Mouse (Mus musculus) forebrain, embryonic 12.5 days (tissue): ENCODE results near the gene Bmf. TPM values are rescaled to one million over a fixed set of nuclear protein-coding genes. Genes with fewer than 3 reads are reported as not detected.
A peak's percentile ranks its signal among the peaks of the same experiment; 100 is the strongest.

Experiments
- ATAC-seq: fragments of 200-750 bp; cut with Nextera tagmentation; 2 replicates; pipeline ENCODE4 v1.8.0; 2017; ENCODE audit warnings: moderate TSS enrichment; ENCODE audit not compliant: low FRiP score
- H3K27ac ChIP-seq: fragments of 300-500 bp; sonication (generic); 2 replicates; pipeline ENCODE4 v1.5.1; 2016; ENCODE audit warnings: mild to moderate bottlenecking
- H3K27me3 ChIP-seq: fragments of 300-500 bp; sonication (generic); 2 replicates; pipeline ENCODE4 v1.6.1; 2016; ENCODE audit warnings: mild to moderate bottlenecking
- H3K36me3 ChIP-seq: fragments of 300-500 bp; sonication (generic); replicated peaks from 2 replicates; pipeline ENCODE4 v1.6.1; 2016; ENCODE audit warnings: mild to moderate bottlenecking
- H3K4me1 ChIP-seq: fragments of 300-500 bp; sonication (generic); 2 replicates; pipeline ENCODE4 v1.6.1; 2016
- H3K4me2 ChIP-seq: fragments of 300-500 bp; sonication (generic); 2 replicates; pipeline ENCODE4 v1.6.1; 2016; ENCODE audit warnings: mild to moderate bottlenecking, moderate library complexity
- H3K4me3 ChIP-seq: fragments of 300-500 bp; sonication (generic); replicated peaks from 2 replicates; pipeline ENCODE4 v1.5.1; 2016; ENCODE audit warnings: mild to moderate bottlenecking
- H3K9ac ChIP-seq: fragments of 300-500 bp; sonication (generic); 2 replicates; pipeline ENCODE4 v1.6.1; 2016; ENCODE audit warnings: mild to moderate bottlenecking
- H3K9me3 ChIP-seq: fragments of 300-500 bp; sonication (generic); 2 replicates; pipeline ENCODE4 v1.6.1; 2016
- WGBS: fragments of 180-500 bp; shearing (Covaris S2); methylation state at CpG from one replicate; pipeline ENCODE4 v1.1.7; 2016; 5-methylcytosine and 5-hydroxymethylcytosine counted together
- polyA plus RNA-seq: library from polyadenylated mRNA; unstranded; fragments of >200 nt; fragmentation: Nextera tagmentation; extraction: Ambion mirVana; gene quantifications from 2 replicates; pipeline ENCODE4 v1.2.1, GENCODE M21; 2016

The Bmf gene
- polyA plus RNA-seq, 1 experiment from 2014 or later = 2.2 TPM

GRCm38 (mm10) chr2:118541716-118542115, 7.8 kb downstream of the Bmf start:
- no peak overlapping the region for H3K27ac ChIP-seq
- no peak for ATAC-seq
- peaks cover 13% of the 10 kb centered on the region for H3K27me3 ChIP-seq
- H3K4me1 ChIP-seq = peaks cover 51% of the 10 kb centered on the region
- 91% methylated on average over 3 of the region's 3 CpGs for WGBS
- H3K36me3 ChIP-seq = no peaks in the 10 kb centered on the region
- H3K9me3 ChIP-seq = no peaks in the 10 kb centered on the region
- H3K4me3 ChIP-seq = no peak overlapping the region
- H3K4me2 ChIP-seq = no peak overlapping the region
- H3K9ac ChIP-seq = no peak overlapping the region

DNA sequence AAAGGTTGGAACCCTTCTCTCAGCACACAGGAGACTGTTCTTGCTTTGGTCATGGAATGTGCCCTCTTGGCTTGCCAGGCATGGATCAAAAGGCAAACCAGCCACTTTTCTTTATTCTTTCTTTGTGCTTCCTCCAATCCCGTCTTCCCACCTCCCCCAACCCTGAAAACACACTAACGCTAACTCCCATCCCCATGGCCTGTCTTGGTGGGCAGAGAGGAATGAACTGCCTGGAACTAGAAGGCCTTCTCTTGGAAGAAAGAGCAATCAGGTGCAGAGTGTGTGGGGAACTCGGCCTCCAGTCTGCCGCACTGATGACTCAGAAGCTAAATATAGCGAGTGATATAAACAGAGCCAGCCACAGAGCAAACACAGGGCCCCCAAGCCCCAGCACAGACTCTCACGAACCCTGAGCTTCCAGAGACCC, 8.8 kb downstream of the Bmf start:
- Histone ChIP-seq H3K36me3 (no peaks in the 10 kb centered on the region), H3K4me1 (peaks cover 42% of the 10 kb centered on the region), H3K4me2 (no peak overlapping the region), H3K9me3 (no peaks in the 10 kb centered on the region), H3K9ac (no peak overlapping the region), H3K4me3 (no peak overlapping the region), H3K27me3 (peaks cover 8% of the 10 kb centered on the region), H3K27ac (no peak overlapping the region)
- ATAC-seq = no peak
- 55% methylated on average over 6 of the region's 6 CpGs for WGBS

- Histone ChIP-seq H3K27me3 (peaks cover 2% of the 10 kb centered on the region), H3K4me2 (no peak overlapping the region), H3K4me1 (peaks cover 35% of the 10 kb centered on the region), H3K36me3 (no peaks in the 10 kb centered on the region), H3K4me3 (no peak overlapping the region), H3K9me3 (no peaks in the 10 kb centered on the region), H3K27ac (no peak overlapping the region), H3K9ac (no peak overlapping the region)
- no peak for ATAC-seq
- 39% methylated on average over 9 of the region's 9 CpGs for WGBS
These were observed 9.5 kb downstream of the Bmf start for GRCm38 (mm10) chr2:118539881-118540516.

GRCm38 (mm10) chr2:118539040-118539439, 10.4 kb downstream of the Bmf start:
- WGBS = 75% methylated on average over 8 of the region's 8 CpGs
- H3K36me3 ChIP-seq = no peaks in the 10 kb centered on the region
- H3K9me3 ChIP-seq = no peaks in the 10 kb centered on the region
- no peaks in the 10 kb centered on the region for H3K27me3 ChIP-seq
- no peak overlapping the region for H3K27ac ChIP-seq
- no peak overlapping the region for H3K4me3 ChIP-seq
- H3K4me2 ChIP-seq = no peak overlapping the region
- ATAC-seq = no peak
- H3K4me1 ChIP-seq = peaks cover 27% of the 10 kb centered on the region
- H3K9ac ChIP-seq = no peak overlapping the region

GRCm38 (mm10) chr2:118537226-118537625, 12.3 kb downstream of the Bmf start:
- no peak for ATAC-seq
- Histone ChIP-seq H3K36me3 (no peaks in the 10 kb centered on the region), H3K4me1 (peaks cover 34% of the 10 kb centered on the region), H3K27me3 (no peaks in the 10 kb centered on the region), H3K9ac (no peak overlapping the region), H3K4me2 (no peak overlapping the region), H3K27ac (no peak overlapping the region), H3K4me3 (no peak overlapping the region), H3K9me3 (no peaks in the 10 kb centered on the region)
- 58% methylated on average over 4 of the region's 4 CpGs for WGBS

- WGBS = 76% methylated on average over 8 of the region's 8 CpGs
- Histone ChIP-seq H3K9ac (no peak overlapping the region), H3K27ac (no peak overlapping the region), H3K27me3 (no peaks in the 10 kb centered on the region), H3K4me1 (peaks cover 41% of the 10 kb centered on the region), H3K4me3 (no peak overlapping the region), H3K4me2 (no peak overlapping the region), H3K9me3 (no peaks in the 10 kb centered on the region), H3K36me3 (no peaks in the 10 kb centered on the region)
- no peak for ATAC-seq
These were observed 12.9 kb downstream of the Bmf start for GRCm38 (mm10) chr2:118536553-118536952.

DNA sequence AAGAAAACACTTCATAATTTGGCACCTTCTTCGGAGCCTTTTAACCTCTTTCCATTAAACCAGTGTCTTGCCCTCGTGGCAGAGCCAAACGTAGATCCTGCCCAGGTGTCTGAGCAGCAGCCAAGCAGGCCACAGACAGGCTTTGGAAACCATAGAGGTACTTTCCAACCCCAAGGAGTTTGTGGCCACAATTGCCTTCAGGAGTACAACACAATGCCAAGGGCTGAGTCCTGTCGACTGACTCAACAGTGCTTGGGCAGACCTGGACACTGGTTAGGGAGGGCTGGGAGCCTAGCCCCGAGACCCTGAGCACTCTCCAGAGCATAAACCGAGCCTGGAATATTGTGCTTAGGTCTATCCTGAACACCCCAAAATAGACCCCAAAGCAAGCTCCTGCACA, 13.4 kb downstream of the Bmf start:
- H3K4me2 ChIP-seq = no peak overlapping the region
- H3K36me3 ChIP-seq = no peaks in the 10 kb centered on the region
- H3K27me3 ChIP-seq = no peaks in the 10 kb centered on the region
- no peak overlapping the region for H3K27ac ChIP-seq
- H3K4me1 ChIP-seq = peaks cover 45% of the 10 kb centered on the region
- WGBS = 80% methylated on average over 6 of the region's 6 CpGs
- no peaks in the 10 kb centered on the region for H3K9me3 ChIP-seq
- H3K9ac ChIP-seq = no peak overlapping the region
- no peak overlapping the region for H3K4me3 ChIP-seq
- ATAC-seq = no peak

DNA sequence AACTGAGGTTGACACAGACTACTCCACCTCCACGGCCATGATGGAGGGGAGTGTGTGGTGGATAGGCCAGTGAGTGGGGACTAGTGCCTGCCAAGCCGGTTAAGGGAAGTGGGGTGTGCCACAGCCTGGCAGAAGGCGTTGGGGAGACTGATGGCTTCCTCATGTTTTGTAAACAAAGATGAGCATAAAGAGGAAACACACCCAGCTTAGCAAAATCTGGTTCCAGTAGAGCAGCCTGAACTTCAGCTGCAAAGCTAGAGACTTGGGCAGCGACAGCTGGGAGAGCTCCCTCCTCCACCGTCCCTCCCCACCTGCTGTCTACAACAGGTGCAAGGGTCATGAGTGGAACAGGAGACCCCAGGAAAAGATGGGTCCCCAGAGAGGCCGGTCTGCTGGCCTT, 15.5 kb downstream of the Bmf start:
- H3K27ac ChIP-seq = peak overlapping the region; percentile 51
- 71% methylated on average over 6 of the region's 6 CpGs for WGBS
- ATAC-seq = no peak

GRCm38 (mm10) chr2:118532855-118533675, 16.4 kb downstream of the Bmf start:
- Histone ChIP-seq H3K9me3 (no peaks in the 10 kb centered on the region), H3K36me3 (no peaks in the 10 kb centered on the region), H3K4me3 (no peak overlapping the region), H3K9ac (peak overlapping the region; percentile 17; the same call in 1 of the 2 replicates), H3K27me3 (no peaks in the 10 kb centered on the region; the same call in 1 of the 2 replicates), H3K4me1 (peaks cover 55% of the 10 kb centered on the region), H3K4me2 (no peak overlapping the region; the same call in 1 of the 2 replicates), H3K27ac (peak overlapping the region; percentile 65)
- WGBS = 2% methylated on average over 6 of the region's 6 CpGs
- ATAC-seq = peak; percentile 54

More for the DNA sequence above, 15.5 kb downstream of the Bmf start:
- Histone ChIP-seq H3K4me2 (no peak overlapping the region), H3K4me3 (no peak overlapping the region), H3K9ac (no peak overlapping the region), H3K36me3 (no peaks in the 10 kb centered on the region), H3K27me3 (no peaks in the 10 kb centered on the region; the same call in 1 of the 2 replicates), H3K4me1 (peaks cover 53% of the 10 kb centered on the region), H3K9me3 (no peaks in the 10 kb centered on the region)

- Histone ChIP-seq H3K4me1 (peaks cover 55% of the 10 kb centered on the region), H3K4me2 (no peak overlapping the region; the same call in 1 of the 2 replicates), H3K9ac (peak overlapping the region; percentile 17; the same call in 1 of the 2 replicates), H3K36me3 (no peaks in the 10 kb centered on the region), H3K9me3 (no peaks in the 10 kb centered on the region), H3K4me3 (no peak overlapping the region), H3K27me3 (no peaks in the 10 kb centered on the region; the same call in 1 of the 2 replicates), H3K27ac (peak overlapping the region; percentile 65)
- 25% methylated on average over 10 of the region's 10 CpGs for WGBS
- no peak; the same call in 1 of the 2 replicates for ATAC-seq
These were observed 17.1 kb downstream of the Bmf start for GRCm38 (mm10) chr2:118532401-118532800.

GRCm38 (mm10) chr2:118529466-118530181, 19.9 kb downstream of the Bmf start:
- Histone ChIP-seq H3K9ac (peak overlapping the region; percentile 22; the same call in 1 of the 2 replicates), H3K4me3 (no peak overlapping the region), H3K27ac (0 out of 2 replicates have a peak overlapping the region, but pooled peaks have one; percentile 16), H3K36me3 (no peaks in the 10 kb centered on the region), H3K4me1 (peaks cover 55% of the 10 kb centered on the region), H3K27me3 (no peaks in the 10 kb centered on the region; the same call in 1 of the 2 replicates), H3K4me2 (peak overlapping the region; percentile 6; the same call in 1 of the 2 replicates), H3K9me3 (no peaks in the 10 kb centered on the region)
- peak; percentile 36; the same call in 1 of the 2 replicates for ATAC-seq
- WGBS = 3% methylated on average over 7 of the region's 7 CpGs

DNA sequence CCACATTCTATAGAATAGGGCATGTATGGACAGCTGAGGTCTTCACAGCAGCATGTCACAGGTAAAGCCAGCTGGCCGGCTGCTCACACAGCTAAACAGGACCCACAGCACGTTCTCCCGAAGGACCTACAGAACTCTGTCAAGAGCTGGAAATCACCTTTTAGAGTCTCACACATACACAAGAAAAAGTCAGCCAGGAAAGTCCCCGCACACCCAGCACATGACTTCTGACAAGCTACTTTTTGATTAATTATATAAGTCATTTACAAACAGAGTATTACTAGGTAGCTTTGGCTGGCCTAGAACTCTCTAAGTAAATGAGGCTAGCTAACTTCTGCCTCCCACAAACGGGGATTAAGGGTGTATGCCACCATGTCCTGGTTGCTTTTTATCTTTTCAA, 22.9 kb downstream of the Bmf start:
- Histone ChIP-seq H3K36me3 (no peaks in the 10 kb centered on the region), H3K9ac (no peak overlapping the region), H3K4me3 (no peak overlapping the region), H3K4me1 (peaks cover 28% of the 10 kb centered on the region), H3K27me3 (no peaks in the 10 kb centered on the region; the same call in 1 of the 2 replicates), H3K9me3 (no peaks in the 10 kb centered on the region), H3K27ac (no peak overlapping the region), H3K4me2 (no peak overlapping the region)
- WGBS = 94% methylated on average over 5 of the region's 5 CpGs
- ATAC-seq = no peak
